Mouse (Mus musculus): Measurements from ENCODE around the gene Zfp644.

Gene Zfp644

DNA sequence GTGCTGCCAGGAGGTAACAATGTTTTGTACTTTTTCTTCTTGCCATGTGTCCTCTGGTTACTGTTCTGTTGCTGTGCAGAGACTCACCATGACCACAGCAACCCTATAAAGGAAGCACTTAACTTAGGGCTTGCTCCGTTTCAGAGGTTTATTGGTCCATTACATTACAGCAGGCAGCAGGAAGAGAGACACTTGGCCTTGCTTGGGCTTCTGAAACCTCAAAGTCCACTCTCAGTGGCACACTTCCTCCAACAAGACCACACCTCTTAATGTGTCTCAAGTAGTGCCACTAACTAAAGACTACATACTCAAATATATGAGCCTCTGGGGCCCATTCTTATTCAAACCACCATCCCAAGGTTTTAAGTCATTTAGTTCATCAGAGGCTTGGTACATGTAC lies 36.2 kb downstream of the Zfp644 start:
- DNase-seq (ENCODE audit: low spot score), result no peak

DNA sequence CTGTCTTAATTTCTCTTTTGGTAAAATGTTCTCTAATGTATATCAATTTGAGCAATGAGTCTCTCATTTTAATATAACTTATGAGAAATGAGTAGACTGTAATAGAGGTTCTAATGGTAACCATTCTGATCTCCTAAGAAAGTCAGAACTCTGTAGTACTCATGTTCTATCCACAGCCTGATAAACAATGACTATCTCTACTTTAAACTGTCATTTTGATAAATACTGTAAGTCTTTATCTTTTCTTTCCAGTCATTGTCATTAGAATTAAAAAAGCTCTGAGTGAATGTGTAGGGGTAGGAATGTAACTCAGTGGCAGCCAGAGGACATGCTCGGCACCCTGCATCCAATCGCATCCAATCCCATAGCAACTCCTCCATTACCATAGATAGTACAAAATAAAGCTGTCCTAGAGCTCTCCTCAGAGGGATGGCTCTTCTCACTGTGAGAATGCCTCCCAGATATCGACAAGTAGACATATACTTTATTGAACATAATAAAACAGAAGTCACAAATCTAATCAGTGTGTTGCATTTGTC lies 44.2 kb downstream of the Zfp644 start:
- no peak for DNase-seq (ENCODE audit: low spot score)

DNA sequence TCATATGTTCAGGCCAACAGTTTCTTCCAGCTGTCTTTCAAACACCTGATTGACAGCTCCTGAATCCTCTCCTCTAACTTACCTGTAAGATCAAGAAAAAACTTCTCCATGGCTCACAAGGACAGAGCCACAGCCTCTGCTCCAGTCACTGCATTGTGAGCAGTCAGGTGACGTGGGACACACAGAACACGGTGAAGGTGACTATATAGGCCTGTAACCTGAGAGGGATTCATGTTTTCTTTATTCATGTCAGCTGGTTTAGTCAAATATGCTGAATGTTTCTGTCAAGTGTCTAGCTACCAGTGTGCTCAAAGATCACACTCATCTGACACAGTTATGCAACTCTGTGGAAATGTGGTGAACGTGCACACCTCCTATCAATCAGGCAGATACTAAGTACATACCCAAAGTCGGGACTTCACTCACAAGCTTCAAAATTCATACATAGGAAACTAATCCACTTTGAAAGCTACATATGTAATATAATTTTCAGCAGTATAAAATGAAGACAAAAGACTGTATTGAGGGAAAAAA lies 44.8 kb downstream of the Zfp644 start:
- DNase-seq (ENCODE audit: low spot score), result no peak

DNA sequence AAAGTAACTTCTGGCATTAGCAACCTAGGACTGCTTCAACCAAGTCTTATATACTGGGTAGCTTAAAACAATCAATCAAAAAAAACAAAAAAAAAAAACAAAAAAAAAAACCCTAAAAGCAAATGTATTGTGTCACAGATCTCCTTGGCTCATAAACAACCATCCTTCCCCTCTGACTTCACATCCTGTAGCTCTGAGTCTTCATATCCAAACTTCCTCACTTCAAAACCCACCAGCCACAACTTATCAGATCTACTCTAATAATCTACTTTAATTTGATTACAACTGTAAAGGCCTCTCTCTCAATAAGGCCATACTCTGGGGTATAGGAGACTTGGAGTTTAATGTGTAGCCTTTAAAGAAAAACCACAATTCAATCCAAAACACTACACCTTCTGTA lies 47.1 kb downstream of the Zfp644 start:
- no peak for DNase-seq (ENCODE audit: low spot score)

DNA sequence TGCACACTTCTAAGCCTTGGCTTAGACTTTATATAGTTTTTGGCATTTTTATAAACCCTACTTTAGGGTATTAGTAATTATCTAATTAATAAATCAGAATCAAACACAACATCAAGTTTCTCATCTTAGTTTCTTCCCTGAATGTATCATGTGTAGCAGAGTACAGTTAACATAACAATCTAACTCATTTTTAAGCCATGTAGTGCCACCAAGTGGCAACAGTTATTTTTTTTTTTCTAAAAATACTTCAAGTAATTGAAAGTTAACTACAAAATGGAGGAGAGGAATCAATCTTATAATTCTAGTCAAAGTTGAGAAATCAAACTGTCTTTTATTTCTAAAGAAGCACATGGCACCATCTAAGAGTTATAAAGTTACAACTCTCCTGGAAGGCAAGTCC lies 47.6 kb downstream of the Zfp644 start:
- no peak for DNase-seq (ENCODE audit: low spot score)

DNA sequence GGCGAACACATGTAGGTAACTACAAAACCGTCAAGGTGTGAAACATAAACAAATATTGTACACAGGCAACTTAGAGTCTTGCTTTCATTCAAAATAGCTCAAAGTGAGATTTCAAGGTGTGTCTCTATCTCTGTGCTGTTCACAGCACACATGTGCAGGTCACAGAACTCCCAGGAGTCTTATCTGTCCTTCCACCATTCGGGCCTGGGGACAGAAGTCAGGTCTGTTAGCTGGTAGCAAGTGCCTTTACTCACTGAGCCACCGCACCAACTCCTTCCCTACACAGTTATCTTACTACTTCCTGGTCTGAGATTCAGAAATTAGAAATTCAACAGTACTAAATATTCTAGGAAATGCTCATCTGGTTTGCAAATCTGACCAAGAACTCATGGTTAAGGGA lies 53.7 kb downstream of the Zfp644 start:
- DNase-seq (ENCODE audit: low spot score), result no peak

DNA sequence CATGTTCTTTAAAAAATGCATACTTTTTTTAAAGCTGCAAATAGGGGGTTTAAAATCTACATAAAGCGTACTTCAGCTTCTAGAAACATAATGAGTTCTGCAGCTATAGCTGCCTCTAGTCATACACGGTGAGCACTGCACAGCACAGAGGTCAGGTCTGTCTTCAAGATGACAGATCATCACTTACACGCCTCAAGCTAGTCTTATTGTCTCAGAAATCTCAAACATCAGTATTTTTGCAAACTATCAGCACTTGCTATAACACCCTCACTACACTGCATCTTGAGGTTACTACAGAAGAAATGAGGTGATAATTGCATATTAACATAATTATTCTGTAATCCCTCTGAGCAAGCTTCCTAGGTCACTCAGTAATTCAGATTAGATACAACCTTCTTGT lies 55.2 kb downstream of the Zfp644 start:
- DNase-seq (ENCODE audit: low spot score), result no peak

DNA sequence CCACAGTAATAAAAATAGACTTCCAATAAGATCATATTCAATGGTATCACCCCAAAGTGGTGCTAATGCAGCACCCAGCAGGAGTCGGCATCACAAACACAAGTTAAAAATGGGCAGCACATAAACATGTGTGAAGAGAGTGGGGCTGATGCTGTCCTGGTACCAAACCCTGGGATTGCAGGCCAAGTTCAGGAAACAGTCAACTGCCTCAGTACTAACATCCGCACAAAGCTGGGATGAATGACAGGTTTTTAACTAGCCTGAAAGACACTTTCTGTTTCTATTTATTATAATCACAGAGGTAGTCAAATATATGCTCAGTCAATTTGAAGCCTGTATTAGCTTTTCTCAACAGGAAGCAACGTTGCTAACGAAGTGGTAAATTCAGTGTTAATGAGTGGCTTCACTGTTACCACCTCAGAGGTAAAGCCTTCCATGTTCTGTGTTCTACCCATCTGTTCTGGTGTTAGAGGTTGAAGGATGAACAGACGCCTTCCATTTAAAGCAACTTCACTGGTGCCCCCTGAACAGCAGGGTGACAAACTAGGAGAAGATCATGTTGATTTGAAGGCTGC lies 56.8 kb downstream of the Zfp644 start:
- DNase-seq (ENCODE audit: low spot score), result no peak

DNA sequence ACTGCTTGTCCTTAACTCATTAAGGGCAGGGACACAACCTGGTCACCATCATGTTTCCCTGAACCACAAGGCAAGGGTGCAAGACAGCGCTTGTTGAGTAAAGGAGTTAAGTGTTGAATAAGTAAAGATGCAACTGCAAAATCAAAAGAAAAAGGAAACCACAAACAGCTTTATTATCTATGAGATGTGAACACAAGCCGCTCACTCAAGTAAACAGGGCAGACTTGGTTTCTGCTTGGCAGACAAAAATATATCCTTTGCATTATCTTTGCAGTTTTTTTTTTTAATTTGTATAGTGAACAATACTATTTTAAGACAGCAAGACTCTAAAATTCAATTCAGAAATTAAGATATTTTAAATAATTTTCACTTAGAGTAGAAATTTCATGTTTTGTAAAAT lies 57.5 kb downstream of the Zfp644 start:
- DNase-seq (ENCODE audit: low spot score), result no peak

DNA sequence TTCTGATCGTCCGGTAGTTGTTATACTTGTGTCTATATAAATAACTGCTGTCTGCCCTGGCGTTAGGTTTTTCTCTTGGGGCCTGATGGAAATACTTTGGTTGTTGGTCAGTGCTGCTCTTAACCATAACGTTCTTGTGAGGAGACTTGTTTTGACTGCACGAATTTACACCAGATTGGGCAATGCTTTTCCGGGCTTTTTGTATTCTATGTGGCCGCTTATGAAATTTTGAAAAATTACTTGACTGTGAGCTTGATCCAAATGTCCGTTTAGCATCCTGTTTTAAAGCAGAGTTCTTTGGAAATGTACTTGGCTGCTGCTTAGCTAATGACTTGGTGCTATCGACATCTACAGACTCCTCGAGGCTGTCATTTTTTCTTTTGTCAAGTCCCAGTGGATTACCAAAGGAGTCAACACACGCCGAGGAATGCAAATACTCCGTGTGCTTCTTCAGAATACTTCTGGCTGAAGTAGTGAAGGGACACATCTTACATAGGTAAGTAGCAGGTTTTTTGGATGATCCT lies 60.6 kb downstream of the Zfp644 start:
- DNase-seq (ENCODE audit: low spot score), result no peak

DNA sequence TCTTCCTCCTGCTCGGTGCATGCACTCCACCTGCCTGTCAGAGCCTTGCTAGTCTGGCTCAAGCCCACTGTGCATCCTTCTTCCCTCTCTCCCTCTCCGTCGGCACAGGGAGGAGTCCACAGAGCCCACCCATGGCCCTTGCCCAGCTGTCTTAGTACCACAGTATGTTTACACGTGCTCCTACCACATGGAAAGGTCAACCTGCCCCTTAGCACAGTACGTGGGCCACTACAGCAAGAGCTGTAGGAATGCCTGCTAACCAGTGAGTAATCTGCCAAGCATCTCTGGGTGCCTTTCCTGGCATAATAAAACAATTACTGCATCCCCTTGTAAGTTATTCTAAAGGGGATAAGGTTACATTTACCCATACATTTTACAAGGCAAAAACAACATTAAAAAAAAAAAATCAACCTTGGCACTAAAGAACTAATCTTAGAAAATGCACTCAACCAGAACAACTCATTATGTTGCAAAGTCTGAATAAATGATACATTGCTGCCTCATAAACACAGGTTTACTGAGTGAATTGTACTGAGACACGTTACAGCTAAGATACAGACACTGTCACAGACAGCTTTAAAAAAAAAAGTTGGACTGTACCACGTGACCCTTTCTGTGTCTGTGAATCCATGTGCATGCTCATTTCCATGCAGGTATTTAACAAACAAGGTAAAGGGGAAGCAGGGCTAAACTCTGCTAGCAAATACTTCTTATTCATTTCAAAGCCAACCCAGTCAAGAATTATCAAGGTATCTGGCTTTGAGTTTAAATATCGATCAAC lies 68.5 kb downstream of the Zfp644 start:
- DNase-seq (ENCODE audit: low spot score), result no peak

DNA sequence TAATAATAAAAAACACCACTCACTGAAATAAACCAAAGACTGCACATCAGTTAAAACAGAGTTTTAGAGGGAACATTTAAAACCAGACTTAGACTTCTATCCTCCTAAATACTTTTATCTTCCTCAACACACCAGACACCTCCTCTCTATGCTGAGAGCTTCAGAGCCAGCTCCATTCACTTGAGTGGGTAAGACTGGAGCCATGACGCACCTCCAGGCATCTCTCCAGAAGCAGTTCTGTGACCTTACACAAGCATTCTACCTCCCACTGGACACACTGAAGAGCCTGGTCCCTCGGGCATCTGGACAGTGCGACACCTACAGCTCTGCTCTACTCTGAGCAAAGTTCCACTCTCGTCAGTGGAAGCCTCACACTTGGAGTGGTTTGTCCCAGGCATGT lies 73.8 kb downstream of the Zfp644 start:
- DNase-seq (ENCODE audit: low spot score), result no peak

DNA sequence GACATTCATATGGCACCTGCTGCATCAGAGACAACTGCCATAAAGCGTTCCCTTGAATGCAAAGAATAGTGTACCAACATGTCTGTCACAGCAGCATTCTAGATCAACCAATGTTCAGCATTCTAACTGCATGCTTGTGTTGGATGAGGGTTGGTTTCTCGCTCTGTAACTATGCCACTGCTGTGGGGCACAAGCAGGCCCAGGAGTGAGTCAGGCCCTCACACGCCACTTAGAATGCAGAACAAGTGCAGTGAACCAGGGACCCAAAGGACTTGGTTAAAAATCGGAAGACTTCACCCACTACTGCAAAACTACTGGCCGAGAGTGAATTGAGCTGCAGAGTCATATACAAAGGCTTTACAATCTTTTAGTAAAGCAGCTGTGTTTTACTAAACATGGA lies 74.9 kb downstream of the Zfp644 start:
- DNase-seq (ENCODE audit: low spot score), result no peak

DNA sequence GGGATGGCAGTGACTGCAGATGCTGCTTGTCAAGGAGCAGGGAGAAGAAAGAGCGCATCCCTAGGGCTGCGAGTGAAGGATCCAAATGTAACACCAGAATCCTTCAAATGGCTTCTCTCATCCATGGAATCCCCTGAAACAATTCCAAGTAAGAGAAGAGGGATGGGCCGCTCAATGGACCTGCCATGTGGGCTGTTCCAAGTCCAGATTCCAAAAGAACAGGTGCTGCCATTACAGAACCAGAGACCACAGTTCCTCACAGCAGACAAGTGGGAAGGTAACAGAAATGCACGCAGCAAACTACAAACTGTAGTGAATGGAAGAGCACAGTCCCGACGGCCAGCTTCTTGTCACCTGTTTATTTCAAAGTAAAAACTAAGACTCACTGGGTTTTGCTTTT lies 76.6 kb downstream of the Zfp644 start:
- no peak for DNase-seq (ENCODE audit: low spot score)

DNA sequence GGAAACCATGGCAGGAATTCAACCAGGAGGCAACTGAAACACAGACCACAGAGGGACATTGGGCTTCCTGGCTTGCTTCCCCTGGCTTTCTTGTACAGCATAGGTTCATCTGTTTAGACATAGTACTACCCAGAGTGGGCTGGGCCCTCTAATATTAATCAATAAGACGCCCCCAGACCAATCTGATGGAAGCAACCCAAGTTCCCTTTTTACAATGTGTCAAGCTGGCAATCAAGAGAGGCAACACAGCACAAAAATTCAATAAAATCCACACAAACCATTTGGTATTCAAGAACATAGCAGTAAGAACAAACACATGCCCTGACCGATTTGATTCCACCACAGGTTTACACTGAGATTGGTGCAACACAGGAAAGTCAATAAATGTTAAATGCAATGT lies 82.1 kb downstream of the Zfp644 start:
- no peak for DNase-seq (ENCODE audit: low spot score)

DNA sequence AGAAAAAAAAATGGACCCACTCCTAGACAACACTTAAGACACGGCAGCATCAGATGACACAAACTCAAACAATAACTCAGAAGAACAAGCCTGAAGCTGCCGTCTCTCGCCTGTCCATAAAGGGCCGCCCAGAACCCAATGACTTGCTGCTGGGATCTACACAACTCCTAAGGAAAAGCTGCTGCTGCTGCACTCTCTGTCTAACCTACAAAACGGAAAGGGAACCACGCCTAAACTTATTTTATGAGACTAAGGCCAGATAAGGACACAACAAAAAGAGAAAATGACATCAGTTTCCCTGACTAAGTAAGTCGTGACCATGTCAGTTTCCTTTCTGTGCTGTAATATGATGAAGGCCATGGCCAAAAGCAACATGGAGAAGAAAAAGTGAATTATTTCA lies 82.5 kb downstream of the Zfp644 start:
- DNase-seq (ENCODE audit: low spot score), result no peak

DNA sequence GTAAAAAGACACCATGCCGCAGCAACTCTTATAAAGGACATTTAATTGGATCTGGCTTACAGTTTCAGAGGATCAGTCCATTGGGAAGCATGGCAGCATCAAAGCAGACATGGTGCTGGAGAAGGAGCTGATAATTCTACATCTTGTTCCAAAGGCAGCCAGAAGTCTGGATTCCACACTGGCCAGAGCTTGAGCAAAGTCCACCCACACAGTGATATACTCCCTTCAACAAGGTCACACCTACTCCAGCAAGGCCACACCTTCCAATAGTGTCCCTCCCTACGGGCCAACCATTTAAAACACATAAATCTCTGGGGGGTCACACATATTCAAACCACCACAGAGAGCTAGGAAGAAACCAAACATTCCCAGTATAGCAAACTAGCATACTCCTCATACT lies 84.9 kb downstream of the Zfp644 start:
- DNase-seq (ENCODE audit: low spot score), result no peak

DNA sequence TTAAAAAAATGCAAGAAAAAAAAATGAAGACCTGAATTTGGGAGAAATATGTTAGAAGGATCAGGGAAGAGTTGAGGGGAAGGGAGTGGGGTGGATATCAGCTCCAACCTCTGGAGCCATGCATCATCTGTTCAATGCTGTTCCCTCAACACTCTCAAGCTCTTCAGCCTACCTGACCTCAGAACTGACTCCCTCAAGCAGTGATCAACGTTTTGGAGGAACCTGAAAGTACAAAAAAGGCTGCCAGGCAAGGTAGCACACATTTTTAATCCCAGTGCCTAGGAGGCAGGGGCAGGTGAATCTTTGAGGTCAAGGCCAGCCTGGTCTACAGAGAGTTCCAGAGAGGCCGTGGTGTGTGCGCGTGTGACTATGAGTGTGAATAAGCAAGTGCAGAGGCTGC lies 88.3 kb downstream of the Zfp644 start, which contains the start of gene Gm17304:
Gm17304 (plus strand) TSS at position 301 of the 400 bp plus-strand sequence.
- DNase-seq (ENCODE audit: low spot score), result no peak

DNA sequence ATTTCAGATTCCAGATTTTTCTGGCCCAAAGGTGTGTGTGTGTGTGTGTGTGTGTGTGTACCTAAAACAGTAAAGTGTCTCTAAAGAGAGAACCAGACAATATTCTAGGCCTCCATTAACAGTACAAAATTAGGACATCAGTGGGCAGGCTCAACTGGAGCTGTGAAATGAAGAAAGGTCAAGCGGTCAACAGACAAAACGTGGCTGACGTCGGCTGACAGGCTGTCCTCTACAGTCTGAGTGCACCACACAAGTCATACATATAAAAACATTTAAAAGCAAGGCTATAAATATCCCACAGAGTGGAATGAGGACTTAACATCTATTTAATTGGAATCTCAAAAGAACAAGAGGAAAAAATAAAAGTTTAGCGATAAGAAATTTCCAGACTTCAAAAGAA lies 90.0 kb downstream of the Zfp644 start:
- no peak for DNase-seq (ENCODE audit: low spot score)

DNA sequence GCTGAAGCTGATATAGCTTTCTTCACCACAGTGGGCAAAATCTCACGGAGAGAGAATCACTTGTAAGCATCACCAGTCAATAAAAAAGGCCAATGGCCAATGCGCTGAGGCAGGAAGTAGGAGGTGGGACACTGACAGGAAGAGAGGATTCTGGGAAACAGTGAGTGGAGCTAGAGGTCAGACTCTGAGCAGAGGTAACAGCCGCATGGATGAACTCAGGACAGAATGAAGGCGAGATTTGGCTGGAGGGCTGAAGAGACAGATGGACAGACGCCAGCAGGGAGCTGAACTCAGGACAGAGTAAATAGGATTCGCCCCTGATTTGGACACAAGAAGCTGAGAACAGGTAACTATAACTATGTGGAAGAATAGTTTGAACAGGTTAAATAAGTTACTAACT lies 92.0 kb downstream of the Zfp644 start:
- no peak for DNase-seq (ENCODE audit: low spot score)

DNA sequence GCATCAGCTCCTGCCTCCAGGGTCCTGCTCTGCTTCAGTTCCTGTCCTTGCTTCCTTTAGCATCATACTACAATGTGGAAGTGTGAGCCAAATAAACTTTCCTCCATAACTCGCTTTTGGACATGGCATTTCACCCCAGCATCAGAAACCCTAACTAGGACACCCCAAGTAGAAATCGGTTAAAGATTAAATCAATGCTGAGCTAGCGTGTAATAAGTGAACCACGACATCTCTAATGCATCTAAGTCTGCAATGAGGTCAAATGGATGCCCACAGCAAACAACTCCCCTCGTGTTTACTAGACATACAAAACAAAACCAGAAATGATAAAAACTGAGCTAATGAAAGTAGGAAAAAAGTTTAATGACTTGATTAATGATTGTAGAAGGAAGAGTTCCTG lies 92.7 kb downstream of the Zfp644 start:
- DNase-seq (ENCODE audit: low spot score), result no peak

DNA sequence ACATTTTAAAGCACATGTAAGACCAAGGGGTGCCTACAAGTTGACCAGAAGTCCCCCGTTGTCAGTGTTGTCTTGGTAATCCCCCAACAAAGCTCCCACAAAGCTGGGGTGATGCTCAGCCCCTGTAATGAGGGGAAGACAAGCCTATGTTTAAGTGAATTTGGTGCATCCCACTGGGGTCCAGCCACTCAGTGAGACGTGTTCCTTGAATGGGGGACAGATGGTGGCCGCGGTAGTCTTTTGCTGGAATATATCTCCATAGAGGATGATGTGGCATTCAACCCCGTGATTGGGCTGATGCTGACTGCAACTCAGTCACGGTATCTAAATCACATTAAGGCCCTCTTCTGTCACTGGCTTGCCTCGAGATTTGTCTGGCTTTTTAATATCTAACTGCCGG lies 97.6 kb downstream of the Zfp644 start:
- DNase-seq (ENCODE audit: low spot score), result no peak

DNA sequence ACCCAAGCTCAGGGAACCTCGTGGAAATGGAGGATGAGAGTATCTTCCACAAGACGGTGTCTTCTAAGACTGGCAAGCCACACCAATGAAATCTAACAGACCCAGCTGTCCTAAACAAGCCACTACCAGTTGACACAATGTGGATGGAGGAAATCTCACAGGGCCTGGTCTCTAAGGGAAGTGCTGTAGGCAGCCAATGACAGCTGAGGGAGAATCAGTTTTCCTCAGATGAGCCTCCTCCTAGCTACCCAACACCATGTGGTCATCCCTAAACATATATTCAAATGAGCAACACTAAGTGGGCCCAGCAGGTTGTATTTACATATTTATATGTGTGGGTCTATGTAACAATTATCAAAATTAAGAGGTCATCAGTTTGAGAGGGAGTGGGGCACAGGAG lies 99.6 kb downstream of the Zfp644 start:
- DNase-seq (ENCODE audit: low spot score), result no peak
